Mouse (Mus musculus): ENCODE data around the gene Cacng2.

Gene Cacng2

DNA sequence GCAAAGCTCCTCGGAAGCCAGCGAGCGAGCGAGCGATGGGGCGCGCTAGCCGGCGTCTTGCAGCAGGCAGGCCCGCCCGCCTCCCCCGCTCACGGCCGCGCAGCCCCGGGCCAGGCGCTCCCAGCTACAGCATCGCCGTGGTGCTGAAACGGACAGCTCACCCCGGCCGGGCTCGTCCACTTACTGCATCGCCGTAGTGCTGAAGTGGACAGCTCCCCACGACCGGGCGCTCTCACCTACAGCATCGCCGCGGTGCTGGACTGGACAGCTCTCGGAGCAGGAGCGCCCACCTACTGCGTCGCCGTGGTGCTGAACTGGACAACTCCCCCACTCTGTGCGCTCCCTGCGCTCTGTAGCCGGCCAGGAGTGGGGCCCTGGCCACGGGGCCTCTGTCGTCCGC lies at the start of gene Cacng2:
Gene Cacng2 (minus strand): TSS at position 325 of the 400 bp plus-strand sequence.
- DNase-seq: peak; percentile 87

GRCm38 (mm10) chr15:78169566-78169965 lies 49.7 kb upstream of the Cacng2 start:
- DNase-seq: no peak

DNA sequence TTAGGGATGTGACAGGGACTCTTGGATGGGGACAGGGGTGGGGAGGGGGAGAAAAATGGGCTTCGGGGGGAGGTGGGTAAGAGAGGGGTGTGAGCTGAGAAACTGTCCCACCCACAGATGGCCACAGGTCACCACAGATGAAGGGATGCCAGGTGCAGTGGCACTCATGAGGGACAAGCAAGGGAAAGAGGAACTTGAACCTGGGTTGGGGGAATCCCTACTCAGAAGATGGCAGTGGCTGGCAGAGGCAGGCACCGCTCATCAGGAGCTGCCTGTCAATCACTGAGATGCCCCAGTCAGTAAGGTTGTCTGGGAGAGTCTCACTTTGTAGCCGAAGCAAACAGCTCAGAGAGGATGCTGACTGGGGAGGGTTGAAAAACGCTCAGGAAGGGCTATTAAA lies 45.5 kb upstream of the Cacng2 start:
- no peak for DNase-seq

- DNase-seq: no peak
These were observed 44.6 kb upstream of the Cacng2 start for GRCm38 (mm10) chr15:78164466-78164865.

DNA sequence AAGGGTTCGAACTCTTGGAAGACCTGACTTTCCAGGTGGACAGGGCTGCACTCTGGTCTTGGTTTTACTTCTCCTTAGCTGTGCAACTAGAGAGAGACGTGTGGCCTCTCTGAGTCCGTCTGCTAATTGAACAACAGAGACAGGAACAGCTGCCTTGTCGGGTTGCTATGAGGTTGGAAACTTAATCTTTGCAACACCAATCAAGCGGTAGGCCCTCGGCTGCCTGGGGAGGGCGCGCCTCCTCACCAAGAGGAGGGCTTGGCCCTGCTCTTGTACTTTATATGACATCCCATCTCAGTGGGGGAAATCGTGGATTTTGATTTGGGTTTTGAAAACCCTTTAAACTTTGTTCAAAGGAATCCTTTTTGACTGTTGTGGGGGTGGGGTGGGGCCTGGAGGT lies 42.1 kb upstream of the Cacng2 start:
- DNase-seq: no peak

GRCm38 (mm10) chr15:78158335-78158734 lies 38.5 kb upstream of the Cacng2 start:
- DNase-seq: no peak

GRCm38 (mm10) chr15:78157824-78158223 lies 38.0 kb upstream of the Cacng2 start:
- no peak for DNase-seq

DNA sequence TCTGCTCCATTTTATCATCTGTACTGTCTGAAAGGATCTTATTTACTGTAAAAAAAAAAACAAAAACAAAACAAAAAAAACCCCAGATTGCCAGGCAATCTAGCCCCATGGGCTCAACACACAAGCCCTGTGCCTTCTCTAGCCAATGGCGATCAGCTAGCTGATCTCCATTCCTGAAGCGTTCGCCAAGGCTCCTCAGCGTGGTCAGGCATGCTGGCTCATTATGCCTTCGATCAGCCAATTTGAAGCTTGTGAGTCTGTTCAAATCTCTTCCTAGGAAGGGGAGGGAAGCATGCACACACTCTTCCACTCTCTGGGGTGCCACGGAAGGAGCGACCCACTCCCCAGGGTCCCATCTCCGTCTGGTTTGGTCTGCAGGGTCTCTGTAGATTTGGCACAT lies 37.5 kb upstream of the Cacng2 start:
- no peak for DNase-seq

DNA sequence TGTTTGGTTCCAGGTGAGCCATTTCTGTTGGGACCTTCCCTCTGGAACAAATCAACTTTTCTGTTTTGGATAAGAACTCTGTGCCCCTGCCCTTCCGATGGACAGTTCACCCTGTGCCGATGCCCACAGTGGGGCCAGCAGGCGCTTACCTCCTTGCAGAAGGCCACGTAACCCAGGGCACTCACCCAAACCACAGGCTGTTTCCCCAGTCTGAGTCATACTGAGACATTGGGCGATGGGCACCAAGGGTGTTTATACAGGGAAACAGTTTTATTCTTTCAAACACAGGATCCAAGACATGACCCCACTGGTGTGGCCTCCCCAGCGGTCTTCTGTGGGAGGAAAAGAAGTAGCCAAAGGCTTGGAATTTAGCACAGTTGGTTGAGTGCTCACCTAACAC lies 35.6 kb upstream of the Cacng2 start:
- no peak for DNase-seq

- no peak for DNase-seq
These were observed 33.4 kb upstream of the Cacng2 start for GRCm38 (mm10) chr15:78153045-78153775.

- no peak for DNase-seq
These were observed 28.7 kb upstream of the Cacng2 start for GRCm38 (mm10) chr15:78148565-78148964.

GRCm38 (mm10) chr15:78140226-78140625 lies 20.4 kb upstream of the Cacng2 start:
- DNase-seq: no peak

DNA sequence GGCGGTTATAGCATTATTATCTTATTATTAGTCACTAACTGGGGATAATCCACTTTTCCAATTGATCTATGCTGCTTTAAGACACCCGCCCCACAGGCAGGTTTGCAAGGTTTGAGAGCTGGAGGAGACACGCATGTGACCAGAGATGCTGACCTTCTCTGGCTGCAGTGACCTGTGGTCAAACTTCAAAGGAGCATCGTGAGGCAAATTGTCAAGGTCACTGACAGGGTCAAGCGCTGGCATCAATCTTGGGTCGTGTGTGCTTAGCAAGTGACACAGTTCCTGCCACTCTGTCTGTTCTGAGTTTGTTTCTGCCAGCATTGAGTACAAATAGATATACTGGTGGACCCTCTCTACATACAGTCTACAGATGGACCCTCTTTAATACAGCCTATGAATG lies 14.8 kb upstream of the Cacng2 start:
- no peak for DNase-seq

GRCm38 (mm10) chr15:78133389-78133788 lies 13.6 kb upstream of the Cacng2 start:
- DNase-seq: no peak

DNA sequence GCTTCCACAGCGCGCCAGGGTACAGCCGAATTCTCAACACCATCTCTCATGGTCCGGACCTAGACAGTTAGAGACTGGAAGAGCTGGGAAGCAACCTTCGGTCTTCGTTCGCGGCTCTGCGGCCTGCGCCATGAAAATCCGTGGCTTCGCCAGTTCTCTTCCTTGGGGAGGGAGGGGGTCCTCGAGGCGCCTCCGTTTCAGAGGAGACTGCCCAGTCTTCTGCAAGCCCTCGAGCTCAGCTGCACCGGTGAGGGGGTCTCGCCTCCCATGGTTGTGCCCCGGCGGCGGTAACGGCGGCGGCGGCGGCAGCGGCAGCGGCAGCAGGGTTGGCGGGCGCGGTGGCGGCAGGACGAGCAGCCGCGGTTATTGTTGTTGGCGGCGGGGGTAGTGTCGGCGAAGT lies 580 bp downstream of the Cacng2 start:
- no peak for DNase-seq

DNA sequence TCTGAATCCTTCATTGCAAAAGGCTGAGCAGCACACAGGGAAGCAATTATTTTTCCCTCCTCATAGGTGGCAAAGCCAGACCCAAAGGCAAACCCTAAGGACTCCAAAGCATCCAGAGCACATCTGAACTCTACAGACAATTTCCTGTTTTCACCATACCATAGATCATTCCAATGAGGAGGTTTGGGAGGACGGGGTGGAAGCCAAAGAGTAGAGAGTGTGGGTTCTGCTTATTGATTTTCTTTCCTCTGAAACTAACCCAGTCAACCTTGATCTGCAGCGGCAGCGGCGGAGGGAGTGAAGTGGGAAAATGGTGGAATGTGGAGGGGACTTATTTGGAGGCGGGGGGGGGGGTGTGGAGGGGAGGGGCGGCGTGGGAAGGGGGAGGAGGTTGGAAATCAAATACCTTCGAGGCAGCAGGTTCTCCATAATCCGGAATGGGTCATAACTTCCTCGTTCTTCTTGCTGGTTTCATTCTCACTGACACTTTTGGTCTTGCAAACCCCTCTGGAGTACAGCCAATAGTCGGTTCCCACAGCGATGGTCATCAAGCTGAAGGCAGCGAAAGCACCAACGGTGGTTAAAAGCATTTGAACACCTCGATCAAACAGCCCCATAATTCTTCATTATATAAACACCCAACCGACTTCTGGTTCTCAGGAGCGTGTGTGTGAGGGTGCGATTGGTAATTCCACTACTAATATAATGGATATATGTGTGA lies 1.4 kb downstream of the Cacng2 start:
- DNase-seq: no peak

DNA sequence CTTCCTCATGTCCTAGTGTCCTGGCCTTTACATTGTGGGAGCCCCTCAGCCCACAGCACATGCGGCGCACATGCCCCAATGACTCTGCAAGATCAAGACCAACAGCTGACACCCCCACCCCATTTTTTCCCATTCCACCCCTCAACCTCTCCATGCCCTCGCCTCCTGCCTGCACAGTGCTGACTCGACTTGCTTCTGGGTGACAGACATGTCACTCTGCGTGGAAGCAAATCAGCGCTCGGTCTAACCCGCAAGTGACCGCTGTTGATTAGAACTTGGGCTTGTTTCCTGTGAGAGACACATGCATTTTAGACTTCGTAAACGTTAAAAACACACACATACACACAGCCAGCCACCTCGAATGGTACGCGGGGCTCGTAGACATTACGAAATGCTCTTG lies 2.1 kb downstream of the Cacng2 start:
- DNase-seq: no peak

- DNase-seq: peak; percentile 19
These were observed 2.9 kb downstream of the Cacng2 start for GRCm38 (mm10) chr15:78116936-78117335.

DNA sequence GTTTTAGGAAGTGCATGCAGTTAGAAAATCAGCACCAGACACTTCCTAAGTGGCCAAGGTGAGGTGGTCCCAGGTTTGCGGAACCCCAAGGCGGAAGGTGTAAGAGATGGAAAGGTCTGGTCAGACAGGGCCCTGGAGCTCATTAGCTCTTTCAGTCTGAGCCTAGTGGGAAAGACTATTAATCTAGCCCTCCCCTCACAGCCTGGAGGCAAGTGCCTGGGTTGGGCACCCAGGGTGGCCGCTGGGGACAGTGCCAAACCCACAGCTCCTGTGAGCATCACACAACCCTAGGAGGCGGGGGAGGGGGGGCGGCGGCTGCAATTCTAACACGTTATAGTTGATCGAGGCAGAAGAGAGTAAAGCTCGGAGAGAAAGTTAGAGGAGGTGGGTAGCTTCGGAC lies 3.6 kb downstream of the Cacng2 start:
- DNase-seq: no peak

DNA sequence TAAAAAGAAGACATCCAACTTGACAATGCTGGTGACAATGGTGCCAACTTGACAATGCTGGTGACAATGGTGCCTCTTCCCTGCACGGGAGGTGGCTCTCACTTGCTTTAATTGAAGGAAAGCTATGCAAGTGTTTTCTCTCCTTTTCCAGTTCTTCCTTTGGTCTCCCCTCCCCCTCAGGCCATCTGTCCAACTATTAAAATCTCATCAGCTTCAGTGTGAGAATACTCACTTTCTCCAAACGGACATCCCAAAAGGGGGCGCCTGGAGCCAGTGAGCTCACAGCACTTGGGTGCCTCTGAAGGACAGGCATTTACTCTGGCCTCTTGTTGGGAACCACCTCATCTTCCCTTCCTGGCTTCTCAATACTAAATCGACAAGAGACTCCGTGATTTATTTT lies 20.3 kb downstream of the Cacng2 start:
- no peak for DNase-seq

GRCm38 (mm10) chr15:78096004-78096403 lies 23.8 kb downstream of the Cacng2 start:
- no peak for DNase-seq

GRCm38 (mm10) chr15:78093597-78093996 lies 26.2 kb downstream of the Cacng2 start:
- no peak for DNase-seq

- no peak for DNase-seq
These were observed 36.8 kb downstream of the Cacng2 start for GRCm38 (mm10) chr15:78082841-78083572.

- no peak for DNase-seq
These were observed 37.7 kb downstream of the Cacng2 start for GRCm38 (mm10) chr15:78082149-78082548.
